Mouse (Mus musculus): ENCODE measurements around the gene Tob1.

DNA sequence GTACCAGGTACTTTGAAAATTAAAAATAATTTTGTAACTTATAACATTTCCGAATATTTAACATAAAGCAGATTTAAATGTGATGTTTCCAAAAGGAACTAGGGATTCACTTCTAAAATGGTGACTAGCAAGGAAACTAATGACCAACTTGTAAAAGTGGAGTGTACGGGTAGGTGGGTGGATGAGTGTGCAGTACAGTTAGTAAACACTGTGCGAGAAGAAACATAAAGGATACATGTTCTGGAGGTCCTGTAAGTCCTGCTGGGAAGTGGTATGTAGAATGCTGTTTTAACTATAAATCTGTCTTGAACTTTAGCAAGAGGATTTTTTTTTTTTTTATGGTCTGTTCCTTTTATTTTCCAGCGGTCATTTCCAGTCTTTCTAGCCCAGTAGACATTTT is 1.7 kb downstream of the Tob1 start:
- TF ChIP-seq TAL1 (IDR thresholded peaks at IDR 0.05; ENCODE audit: low read length), result no peak
- no peak for TF ChIP-seq GATA1 (IDR thresholded peaks at IDR 0.05; ENCODE audit: low read length)
